Mouse (Mus musculus): ENCODE data around the gene Ube2n. TPM values are rescaled to one million over a fixed set of nuclear protein-coding genes. Genes with fewer than 3 reads are reported as not detected.
"Not testable (repeated sequence)": the region's sequence is repeated elsewhere in the genome, so short reads cannot be mapped to it uniquely, and the experiment has no call there.

Gene Ube2n
- polyA plus RNA-seq, 1 experiment: 63.4 TPM

DNA sequence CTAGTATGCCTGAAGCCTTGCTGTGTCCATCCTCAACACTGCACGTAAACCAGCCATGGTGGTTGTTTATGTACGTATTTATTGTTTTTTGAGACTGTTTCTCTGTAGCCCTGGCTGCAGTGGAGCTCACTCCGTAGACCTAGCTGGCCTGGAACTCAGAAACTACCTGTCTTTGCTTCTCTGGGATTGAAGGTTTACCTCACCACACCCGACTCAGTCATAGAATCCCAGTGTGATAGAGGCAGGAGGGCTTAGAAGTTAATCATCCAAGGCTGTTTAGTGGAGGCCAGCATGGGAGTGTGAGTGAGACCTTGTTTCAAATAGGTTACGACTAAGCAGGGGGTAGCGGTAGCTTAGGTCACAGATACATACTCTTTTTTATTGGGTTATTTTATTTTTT, 2.7 kb downstream of the Ube2n start:
- DNase-seq (ENCODE audit: low read depth, low spot score): no peak
- 78% methylated on average over 6 of the region's 6 CpGs for WGBS

DNA sequence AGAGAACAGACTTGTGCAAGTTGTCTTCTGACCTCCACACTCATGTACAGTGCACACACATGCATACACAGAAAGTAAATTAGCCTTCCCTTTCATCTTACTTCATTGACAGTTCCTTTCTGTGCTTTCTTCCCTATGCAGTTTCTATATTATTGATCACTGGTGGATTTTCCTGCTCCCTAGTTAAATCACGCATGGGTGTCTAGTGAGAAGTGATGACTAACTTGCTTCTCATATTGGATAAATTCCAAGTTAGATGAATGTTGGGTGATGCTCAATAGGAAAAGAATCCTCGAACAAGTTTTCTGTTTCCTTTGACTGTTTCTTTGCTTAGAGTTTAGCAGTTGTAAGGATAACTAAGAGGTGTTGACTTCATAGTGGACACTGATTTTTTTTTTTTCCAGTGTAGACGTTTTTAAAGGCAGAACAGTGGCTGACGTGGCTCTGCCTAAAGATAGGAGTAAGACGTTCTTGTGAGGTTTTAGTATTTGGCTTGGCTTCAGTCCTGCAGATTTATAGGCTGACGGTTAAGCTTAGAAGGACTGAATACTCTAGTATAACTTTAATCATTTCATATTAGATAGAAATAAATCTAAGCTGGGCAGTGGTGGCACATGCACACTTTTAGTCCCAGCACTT, 10.2 kb downstream of the Ube2n start:
- 15% methylated on average over 6 of the region's 6 CpGs for WGBS

DNA sequence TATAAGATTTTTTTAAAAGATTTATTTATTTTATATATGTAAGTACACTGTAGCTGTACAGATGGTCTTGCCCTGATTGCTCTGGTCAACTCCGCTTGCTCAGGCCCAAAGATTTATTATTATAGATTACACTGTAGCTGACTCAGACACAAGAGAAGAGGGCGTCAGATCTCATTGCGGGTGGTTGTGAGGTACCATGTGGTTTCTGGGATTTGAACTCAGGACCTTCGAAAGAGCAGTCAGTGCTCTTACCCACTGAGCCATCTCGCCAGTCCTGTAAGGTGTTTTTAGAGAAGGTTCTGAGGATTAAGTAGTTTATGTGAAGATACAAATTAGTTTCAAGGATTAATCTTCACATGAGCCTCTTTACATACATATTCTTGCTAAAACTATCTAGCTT, 10.9 kb downstream of the Ube2n start:
- WGBS: 83% methylated on average over 5 of the region's 5 CpGs
- DNase-seq (ENCODE audit: low read depth, low spot score): no peak

More for the DNA sequence above, 10.2 kb downstream of the Ube2n start:
- no peak for DNase-seq (ENCODE audit: low read depth, low spot score)

DNA sequence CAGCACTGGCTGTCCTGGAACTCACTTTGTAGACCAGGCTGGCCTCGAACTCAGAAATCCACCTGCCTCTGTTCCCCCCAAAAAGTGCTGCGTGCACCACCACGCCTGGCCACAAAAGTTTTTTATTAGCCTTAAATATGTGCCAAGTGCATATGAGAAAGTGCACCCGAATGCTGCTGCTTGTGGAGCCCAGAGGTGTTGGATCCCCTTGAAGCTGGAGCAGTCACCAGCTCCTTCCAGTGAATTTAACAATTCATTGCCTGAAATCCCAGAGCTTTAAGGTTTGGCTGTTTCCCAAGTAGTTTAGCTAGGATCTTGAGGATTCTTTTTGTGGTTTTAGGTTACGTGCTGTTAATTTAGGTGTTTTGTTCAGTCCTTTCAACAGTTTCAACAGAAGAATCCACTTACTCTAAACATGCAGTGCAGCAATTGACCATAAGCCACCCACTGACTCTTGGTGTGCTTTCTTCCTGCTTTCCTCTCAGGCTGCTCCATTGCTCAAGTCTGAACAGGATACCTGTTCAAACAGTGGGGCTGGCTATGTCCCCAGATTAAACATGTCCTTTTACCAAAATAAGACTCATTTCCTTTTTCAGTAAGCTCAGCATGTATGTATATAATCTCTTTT, 11.7 kb downstream of the Ube2n start:
- WGBS: 40% methylated on average over 5 of the region's 5 CpGs
- DNase-seq (ENCODE audit: low read depth, low spot score): no peak

DNA sequence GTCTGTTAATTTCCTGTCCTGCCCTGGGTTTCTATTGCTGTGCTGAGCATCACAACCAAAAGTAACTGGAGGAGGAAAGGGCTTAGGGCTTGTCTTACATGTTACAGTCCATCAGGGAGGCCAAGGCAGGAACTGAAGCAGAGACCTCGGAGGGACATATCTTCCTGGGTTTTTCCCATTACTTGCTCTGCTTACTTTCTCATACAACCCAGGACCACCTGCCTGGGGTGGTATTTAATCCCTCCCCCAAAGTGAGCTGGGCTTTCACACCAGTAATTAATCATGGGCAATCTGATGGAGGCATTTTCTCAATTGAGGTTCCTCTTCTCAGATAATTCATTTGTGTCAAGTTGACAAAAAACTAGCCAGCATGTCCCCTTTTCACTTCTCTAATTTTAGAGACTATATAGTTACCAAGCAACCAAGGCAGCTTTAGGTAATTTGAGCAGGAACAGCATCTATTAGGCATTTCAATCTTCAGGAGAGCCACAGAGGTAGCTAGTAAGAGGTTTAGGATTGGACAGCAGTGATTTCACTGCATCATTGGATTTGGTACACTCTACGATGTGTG, 15.7 kb downstream of the Ube2n start:
- DNase-seq (ENCODE audit: low read depth, low spot score): no peak
- 80% methylated on average over 2 of the region's 2 CpGs for WGBS

DNA sequence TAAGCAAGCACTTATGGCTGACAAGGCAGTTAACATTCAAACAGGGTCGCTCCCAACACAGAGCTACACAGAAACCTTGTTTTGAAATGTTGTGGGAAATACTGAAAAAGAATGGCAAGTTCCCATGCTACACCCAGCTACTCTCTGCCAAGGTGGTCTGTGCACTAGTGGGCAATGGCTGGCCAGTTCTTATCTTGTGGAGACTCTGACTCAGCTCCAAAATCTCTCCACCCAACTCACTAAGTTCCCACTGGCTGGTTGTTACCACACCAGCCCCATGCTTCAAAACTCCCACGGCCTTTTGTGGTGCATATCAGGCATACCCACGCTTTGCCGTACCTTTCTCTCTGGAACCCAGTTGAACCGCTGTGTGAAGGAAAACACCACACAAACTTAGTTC, 18.0 kb downstream of the Ube2n start:
- WGBS: 88% methylated on average over 5 of the region's 5 CpGs
- DNase-seq (ENCODE audit: low read depth, low spot score): no peak

DNA sequence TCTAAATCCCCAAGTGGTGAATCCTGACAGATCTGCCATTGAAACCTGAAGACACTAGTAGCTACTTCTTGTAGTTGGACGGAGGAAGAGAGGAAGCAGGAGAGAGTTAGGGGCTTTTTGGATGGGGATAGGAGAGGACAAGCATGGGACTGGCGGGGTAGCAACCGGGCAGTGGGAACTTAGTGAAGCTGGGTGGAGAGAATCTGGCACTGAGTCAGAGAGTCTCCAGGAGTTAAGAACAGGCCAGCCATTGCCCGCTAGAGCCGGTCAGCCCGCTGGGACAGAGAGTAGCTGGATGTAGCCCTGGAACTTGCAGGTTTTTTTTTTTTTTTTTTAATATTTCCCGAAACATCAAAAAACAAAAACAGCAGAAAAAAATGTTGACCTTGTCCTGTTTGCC, 18.4 kb downstream of the Ube2n start:
- 82% methylated on average over 7 of the region's 7 CpGs for WGBS
- DNase-seq (ENCODE audit: low read depth, low spot score): no peak

DNA sequence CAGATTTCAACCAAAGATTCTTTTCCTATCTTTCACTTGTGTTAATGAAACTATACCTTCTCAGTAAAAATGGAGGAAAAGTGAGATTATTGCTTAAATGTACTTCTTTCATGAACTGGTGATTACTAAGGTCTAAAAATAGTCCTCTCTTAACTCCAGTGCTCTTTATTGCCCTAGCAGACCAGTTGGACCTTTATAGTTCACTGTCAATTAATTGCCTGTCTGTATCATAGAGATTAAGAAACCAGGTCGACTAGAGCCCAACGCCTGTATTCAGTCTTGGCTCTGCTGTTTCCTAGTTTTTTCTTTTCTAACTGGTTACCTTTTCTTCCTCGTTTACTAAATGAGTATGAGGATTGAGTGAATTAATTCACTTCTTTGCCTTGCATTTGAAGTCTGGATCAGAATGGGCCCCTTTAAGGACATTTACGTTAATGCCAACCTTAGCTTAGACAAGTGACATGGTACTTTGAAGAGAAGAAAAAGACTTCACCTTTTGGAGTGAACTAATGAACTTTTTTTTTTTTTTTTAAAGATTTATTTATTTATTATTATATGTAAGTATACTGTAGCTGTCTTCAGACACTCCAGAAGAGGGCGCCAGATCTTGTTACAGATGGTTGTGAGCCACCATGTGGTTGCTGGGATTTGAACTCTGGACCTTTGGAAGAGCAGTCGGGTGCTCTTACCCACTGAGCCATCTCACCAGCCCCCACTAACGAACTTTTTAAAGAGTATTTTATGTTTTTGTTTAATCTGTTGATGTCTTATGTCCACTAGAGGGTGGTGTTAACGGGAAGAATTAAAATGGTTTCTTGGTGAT, 20.7 kb downstream of the Ube2n start:
- no peak for DNase-seq (ENCODE audit: low read depth, low spot score)
- WGBS: 83% methylated on average over 8 of the region's 8 CpGs

DNA sequence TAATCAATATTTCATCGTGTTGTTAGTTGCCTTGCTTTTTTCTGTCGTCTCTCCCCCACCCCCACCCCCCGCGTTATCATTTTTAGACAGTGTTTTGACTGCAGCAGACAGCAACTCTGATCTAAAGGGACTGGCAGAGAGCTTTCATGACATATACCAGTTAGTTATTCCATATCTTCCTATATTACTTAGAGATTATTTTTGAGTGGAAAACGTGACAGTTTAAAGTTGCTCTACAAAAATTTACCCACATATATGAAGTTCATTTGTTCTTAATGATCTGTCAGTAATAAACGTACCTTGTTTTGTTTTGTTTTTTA, 21.2 kb downstream of the Ube2n start:
- 81% methylated on average over 6 of the region's 6 CpGs for WGBS
- DNase-seq (ENCODE audit: low read depth, low spot score): no peak

DNA sequence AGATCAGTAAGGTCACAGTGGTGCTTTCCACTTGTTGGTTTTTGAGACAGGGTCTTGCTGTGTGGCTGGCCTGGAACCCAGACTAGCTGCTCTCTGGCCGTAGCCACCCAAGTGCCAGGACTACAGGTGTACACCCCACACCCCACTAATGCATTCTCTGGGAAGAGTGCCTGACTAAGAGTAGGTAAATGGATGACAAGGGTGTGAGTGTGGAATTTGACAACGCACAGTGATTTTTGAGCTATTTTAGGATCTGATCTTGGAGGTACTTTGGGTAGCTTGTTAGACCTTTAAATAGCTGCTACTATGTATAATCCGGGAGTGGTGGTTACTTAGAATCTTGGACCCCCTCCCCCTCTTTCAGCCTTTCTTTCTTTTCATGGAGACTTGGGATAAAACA, 24.3 kb downstream of the Ube2n start:
- WGBS: 76% methylated on average over 3 of the region's 3 CpGs

DNA sequence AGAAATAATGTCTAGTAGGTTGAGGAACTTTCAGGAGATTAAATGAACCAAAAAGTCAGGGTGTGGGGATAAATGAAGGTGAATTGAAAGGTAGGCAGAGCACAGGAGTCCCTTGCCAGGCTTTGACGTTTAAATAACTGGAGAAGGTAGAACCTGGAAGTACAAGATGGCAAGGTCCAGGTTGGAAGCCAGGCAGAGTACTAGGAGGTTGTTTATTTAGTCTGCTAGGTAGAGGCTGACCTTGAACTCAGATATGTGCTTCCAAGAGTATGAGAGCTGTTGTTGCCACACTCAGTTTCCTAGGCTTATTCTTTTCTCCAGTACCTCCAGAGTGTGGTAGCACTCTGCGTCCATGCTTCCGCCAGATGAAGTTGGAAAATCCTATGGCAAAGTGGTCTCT, 24.9 kb downstream of the Ube2n start:
- 76% methylated on average over 3 of the region's 3 CpGs for WGBS
- DNase-seq (ENCODE audit: low read depth, low spot score): no peak

More for the DNA sequence above, 24.3 kb downstream of the Ube2n start:
- DNase-seq (ENCODE audit: low read depth, low spot score): no peak

DNA sequence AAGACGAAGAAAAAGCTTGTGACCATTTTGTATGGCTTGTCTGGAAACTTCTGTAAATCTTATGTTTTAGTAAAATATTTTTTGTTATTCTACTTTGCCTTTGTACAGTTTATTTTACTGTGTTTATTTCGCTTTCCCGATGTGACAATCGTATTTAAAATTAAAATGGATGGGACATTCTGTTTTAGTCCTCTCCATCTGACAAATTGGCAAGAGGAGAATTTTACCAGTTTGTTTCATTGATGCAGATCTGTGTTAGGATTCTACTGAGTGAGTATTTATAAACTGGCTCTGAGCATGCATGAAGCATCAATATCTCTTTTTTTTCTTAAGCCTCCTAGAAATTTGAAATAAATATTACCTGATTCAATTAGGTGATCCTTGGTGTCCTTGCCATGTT, 28.0 kb downstream of the Ube2n start:
- DNase-seq (ENCODE audit: low read depth, low spot score): no peak
- whole genome bisulfite sequencing: 84% methylated on average over 4 of the region's 4 CpGs

DNA sequence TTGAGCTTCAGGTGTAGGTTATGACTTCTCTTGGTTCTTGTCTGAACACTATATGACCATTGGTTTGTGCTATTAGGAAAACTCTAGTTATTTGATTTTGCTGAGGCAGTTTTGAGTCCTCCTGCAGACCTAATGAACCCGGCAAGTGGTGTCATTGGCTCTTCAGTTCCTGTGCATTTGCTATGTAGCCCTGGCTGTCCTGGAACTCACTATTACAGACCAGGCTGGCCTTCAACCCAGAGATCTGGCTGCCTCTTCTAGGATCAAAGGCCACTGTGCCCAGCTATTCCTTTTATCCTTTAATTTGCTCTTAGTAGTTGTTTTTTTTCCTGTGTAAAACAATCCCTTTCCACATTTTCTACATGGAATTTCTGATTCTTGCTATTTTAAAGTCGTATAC, 28.4 kb downstream of the Ube2n start:
- no peak for DNase-seq (ENCODE audit: low read depth, low spot score)
- WGBS: 92% methylated on average over 2 of the region's 2 CpGs

DNA sequence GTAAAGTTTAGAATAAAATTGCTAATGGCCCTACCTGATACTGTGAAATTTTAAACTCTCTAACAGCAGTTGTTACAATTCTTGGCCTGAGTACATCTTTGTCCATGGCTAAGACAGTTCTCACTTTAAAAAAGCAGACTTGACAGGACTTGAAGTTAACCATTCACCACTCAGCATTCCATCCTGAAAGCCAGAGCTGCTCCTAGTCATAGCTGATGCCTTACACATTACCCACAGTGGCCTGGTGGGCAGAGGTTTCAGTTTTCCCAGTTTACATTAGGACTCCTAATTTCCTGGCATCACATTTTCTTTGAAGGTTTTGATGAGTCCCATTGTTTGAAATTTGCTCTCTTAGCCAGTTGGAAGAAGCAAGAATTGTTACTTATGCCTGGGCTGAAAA, 29.1 kb downstream of the Ube2n start:
- no peak for DNase-seq (ENCODE audit: low read depth, low spot score)

DNA sequence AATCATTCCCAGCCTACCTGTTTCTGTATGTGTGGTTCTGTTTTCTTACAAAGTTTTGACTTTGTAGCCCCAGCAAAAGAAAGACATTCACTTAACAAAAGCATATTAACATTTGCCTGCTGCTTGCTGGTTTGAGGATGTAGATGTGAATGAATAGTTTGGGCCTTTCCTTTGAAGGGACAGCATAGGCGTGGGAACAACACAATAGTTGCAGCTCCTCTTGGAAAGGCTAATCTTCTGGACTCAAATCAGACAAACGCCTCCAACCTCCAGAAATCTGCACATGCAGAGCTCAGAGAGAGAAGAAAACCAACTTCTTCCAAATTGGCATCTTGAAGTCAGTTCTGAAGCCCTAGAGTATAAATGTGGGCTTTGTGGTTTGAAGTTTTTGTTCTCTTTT, 29.7 kb downstream of the Ube2n start:
- WGBS: 85% methylated on average over 2 of the region's 2 CpGs
- no peak for DNase-seq (ENCODE audit: low read depth, low spot score)

DNA sequence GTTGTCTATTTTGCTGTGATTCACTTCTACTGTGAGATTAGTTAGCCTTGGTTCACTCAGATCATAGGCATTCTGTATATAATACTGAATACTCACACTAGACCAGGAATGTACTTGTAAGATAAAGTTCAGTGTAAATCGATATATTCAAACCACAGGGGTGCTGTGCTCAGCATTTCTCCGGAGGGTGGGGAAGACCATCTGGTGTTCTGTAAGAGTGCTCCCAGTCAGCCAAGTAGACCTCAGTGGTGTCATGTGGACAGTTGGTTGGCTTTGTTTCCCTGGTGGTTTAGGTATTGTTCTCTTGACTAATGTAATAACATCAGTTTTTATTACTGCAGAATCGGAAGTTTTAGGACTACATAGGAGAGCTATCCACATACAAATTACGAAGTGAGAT, 30.1 kb downstream of the Ube2n start:
- WGBS: 67% methylated on average over 4 of the region's 4 CpGs
- no peak for DNase-seq (ENCODE audit: low read depth, low spot score)

DNA sequence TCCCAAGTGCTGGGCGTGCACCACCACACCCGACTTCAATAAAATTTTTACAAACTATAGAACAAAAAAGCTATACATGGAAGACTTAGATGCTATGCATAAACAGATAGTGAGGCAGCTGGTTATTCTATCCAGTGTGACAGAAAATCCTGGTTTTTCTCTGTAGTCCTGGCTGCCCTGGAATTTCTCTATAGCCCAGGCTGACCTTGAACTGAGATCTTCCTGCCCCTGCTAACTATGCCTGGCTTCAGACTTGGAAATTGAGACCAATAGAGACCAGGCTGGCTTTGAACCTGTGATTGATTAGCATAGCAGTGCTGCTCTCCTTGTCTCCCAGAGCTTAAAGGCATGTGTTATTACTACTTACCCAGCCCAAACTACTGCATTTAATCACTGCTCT, 31.2 kb downstream of the Ube2n start:
- no peak for DNase-seq (ENCODE audit: low read depth, low spot score)

DNA sequence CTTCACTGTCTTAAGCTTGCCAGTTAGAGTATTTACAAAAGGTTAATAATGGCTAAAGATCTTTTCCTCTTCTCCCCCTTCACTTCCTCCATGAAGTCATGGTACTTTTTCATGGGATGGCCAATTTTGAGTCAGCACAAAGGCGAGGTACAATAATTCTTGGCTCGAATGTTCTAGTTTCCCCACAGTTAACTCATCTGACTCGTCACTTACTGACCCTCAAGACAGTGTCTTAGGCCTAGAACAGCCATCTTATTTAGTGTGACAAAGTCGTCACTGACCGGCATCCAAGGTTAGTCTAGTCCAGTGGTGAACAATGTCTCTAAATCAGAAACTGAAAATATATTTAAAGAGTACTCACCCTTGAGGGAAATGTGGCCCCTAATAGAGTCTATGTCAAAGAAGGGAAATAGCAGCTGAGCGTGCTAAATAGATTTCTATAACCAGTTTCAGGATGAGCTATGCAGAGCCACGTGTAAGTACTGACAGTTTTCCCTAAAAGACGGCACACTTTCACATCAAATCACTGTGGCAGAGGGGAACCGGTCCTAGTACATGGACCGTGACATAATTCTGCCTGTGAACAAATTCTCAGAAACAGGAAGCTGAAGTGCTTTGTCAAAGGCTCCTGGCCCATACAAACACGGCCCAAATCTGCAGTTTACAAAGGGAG, 33.3 kb downstream of the Ube2n start:
- DNase-seq (ENCODE audit: low read depth, low spot score): no peak
- 62% methylated on average over 11 of the region's 11 CpGs for whole genome bisulfite sequencing

More for the DNA sequence above, 31.2 kb downstream of the Ube2n start:
- WGBS: 58% methylated on average over 2 of the region's 2 CpGs

DNA sequence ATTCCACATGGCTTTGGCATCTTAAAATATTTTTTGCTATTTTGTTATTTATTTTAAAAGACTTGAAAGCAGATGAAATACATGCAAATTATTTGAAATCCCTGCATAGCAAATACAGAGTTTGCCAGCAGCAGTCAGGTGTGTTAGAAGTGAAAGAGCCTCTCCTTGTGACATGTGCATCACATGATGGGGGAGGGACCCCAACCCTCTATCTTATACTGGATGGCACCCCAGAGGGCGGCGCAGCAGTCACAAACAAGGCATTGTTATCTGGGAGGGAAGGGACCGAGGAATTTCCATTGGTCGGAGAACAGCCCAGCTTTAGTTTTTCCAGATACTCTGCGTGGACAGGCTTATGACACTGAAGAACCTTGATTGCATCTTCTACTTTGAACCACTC, 34.1 kb downstream of the Ube2n start:
- DNase-seq (ENCODE audit: low read depth, low spot score): not testable (repeated sequence)
- 89% methylated on average over 5 of the region's 5 CpGs for WGBS

DNA sequence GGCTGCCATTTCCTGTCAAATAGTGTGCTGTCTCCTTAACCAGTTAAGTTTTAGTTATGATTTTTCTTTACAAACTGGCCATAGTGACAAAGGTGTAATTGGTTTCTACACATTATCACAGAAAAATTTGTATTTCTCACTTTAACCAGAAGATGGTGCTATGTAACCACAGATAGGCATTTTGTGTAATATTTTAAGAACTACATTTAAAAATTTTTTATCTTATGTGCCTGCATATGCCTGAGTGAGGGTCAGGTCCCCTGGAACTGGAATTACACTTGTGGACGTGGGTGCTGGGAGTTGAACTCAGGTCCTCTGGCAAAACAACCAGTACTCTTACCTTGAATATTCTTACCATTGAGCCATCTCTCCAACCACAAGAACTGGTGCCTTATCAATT, 35.6 kb downstream of the Ube2n start:
- 66% methylated on average over 1 of the region's 1 CpGs for WGBS
- no peak for DNase-seq (ENCODE audit: low read depth, low spot score)

Data from large intestine, adult 2 months (tissue).